Mouse (Mus musculus) myocyte (in vitro differentiated cells): ENCODE measurements around the gene Tbcel.

Source experiments
- CEBPB ChIP-seq: IDR thresholded peaks from 2 replicates; pipeline ENCODE4 v1.6.1; 2011; ENCODE audit warnings: mild to moderate bottlenecking, moderate library complexity; ENCODE audit not compliant: poor library complexity, insufficient read depth, severe bottlenecking
- E2F4 ChIP-seq: IDR thresholded peaks from one replicate; pipeline ENCODE4 v1.6.1; 2011; ENCODE audit warnings: mild to moderate bottlenecking, control low read depth, moderate library complexity; ENCODE audit not compliant: insufficient read depth
- MAX ChIP-seq: IDR thresholded peaks from one replicate; pipeline ENCODE4 v1.6.1; 2011; ENCODE audit warnings: low read depth, mild to moderate bottlenecking, control low read depth
- MYOD1 ChIP-seq, 3 experiments: IDR thresholded peaks; one replicate each; pipeline ENCODE4 v1.6.1; 2011; ENCODE audit warnings: control low read depth in 2 of 3, low read depth in 2 of 3, mild to moderate bottlenecking in 2 of 3, moderate library complexity in 1 of 3; ENCODE audit not compliant: insufficient read length in 2 of 3, control insufficient read depth in 1 of 3
- MYOG ChIP-seq, 3 experiments: IDR thresholded peaks; one replicate each; pipeline ENCODE4 v1.6.1; 2011; ENCODE audit warnings: control low read depth in 2 of 3, low read depth in 2 of 3, mild to moderate bottlenecking in 2 of 3; ENCODE audit not compliant: insufficient read length in 2 of 3, control insufficient read depth in 1 of 3, insufficient read depth in 1 of 3
- POLR2A ChIP-seq: IDR thresholded peaks from one replicate; pipeline ENCODE4 v1.6.1; 2011; ENCODE audit warnings: low read depth, mild to moderate bottlenecking, control low read depth, moderate library complexity; ENCODE audit not compliant: insufficient read length
- POLR2AphosphoS2 ChIP-seq: IDR thresholded peaks from one replicate; pipeline ENCODE4 v1.6.1; 2011; ENCODE audit warnings: low read depth, control low read depth; ENCODE audit not compliant: insufficient read length
- REST ChIP-seq: IDR thresholded peaks from one replicate; pipeline ENCODE4 v1.6.1; 2011; ENCODE audit warnings: mild to moderate bottlenecking, control low read depth, moderate library complexity; ENCODE audit not compliant: insufficient read depth, insufficient read length
- SRF ChIP-seq: IDR thresholded peaks from one replicate; pipeline ENCODE4 v1.6.1; 2011; ENCODE audit warnings: low read depth; ENCODE audit not compliant: control insufficient read depth, insufficient read length
- TCF12 ChIP-seq: IDR thresholded peaks from one replicate; pipeline ENCODE4 v1.6.1; 2011; ENCODE audit warnings: mild to moderate bottlenecking, control low read depth; ENCODE audit not compliant: poor library complexity, insufficient read depth, severe bottlenecking
- TCF3 ChIP-seq: IDR thresholded peaks from one replicate; pipeline ENCODE4 v1.6.1; 2011; ENCODE audit warnings: low read depth, control low read depth; ENCODE audit not compliant: insufficient read length
- USF1 ChIP-seq: IDR thresholded peaks from one replicate; pipeline ENCODE4 v1.6.1; 2011; ENCODE audit warnings: low read depth, mild to moderate bottlenecking, control low read depth, moderate library complexity

DNA sequence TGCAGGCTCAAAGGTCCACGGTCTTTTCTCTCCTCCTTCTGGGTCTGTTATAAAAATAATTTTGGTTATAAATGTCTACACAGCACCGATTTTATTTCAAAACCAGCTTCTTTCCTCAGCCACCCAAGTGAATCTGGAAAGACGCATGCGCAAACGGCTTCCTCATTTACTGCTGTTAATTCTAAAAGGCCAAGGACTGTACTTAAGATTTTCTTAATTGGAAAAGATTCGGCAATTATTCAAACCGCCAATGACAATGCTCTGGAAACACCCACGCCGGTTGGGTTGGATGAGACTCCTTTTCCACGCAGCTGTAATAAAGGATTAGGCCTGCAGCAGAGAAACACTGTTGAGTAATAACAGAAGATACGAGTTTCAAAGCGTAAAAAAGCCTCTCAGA, 94.3 kb downstream of the Tbcel start:
- TF ChIP-seq POLR2A (no peak), POLR2AphosphoS2 (no peak), USF1 (no peak), CEBPB (no peak), TCF12 (no peak), MAX (no peak), MYOD1 (IDR thresholded peaks at IDR 0.05; ENCODE audit: control insufficient read depth in 1 of 3, insufficient read length in 2 of 3, low read depth in 2 of 3) (no peak), SRF (no peak), E2F4 (no peak), MYOG (IDR thresholded peaks at IDR 0.05; ENCODE audit: control insufficient read depth in 1 of 3, insufficient read depth in 1 of 3, insufficient read length in 2 of 3, low read depth in 2 of 3) (no peak), TCF3 (no peak), REST (no peak)
